Mouse (Mus musculus) neutrophil, adult 5-6 weeks (primary cell): Measurements from ENCODE around the gene Vmn2r45. TPM values are rescaled to one million over a fixed set of nuclear protein-coding genes. Genes with fewer than 3 reads are reported as not detected.
"Not testable (repeated sequence)": the region's sequence is repeated elsewhere in the genome, so short reads cannot be mapped to it uniquely, and the experiment has no call there.

Source experiments
- ATAC-seq: fragments of 151-379, 151-347 bp; 2 replicates; pipeline ENCODE4 v1.8.0; 2017; ENCODE audit warnings: mild to moderate bottlenecking, moderate TSS enrichment; ENCODE audit not compliant: insufficient number of reproducible peaks, poor library complexity, low FRiP score, severe bottlenecking; ENCODE audit errors: extremely low read depth
- total RNA-seq: library from RNA; stranded (forward); fragments of 200-1000 nt; gene quantifications from 2 replicates; pipeline ENCODE4 v1.2.3, GENCODE M21; 2017

Vmn2r45 gene
- not detected in 2 replicates for total RNA-seq

GRCm38 (mm10) chr7:8488975-8489374, at the start of gene Vmn2r45:
Vmn2r45 (minus strand) TSS chr7:8489075.
- ATAC-seq, result not testable (repeated sequence)

Other genes starting within 250 kb of the Vmn2r45 start
- gene Vmn2r43, start 228.5 kb downstream of the Vmn2r45 start, total RNA-seq, result 0.35 TPM in 1 of 2 replicates, not detected in the other
- gene Vmn2r44, start 105.7 kb downstream of the Vmn2r45 start, total RNA-seq, result 0.12 TPM in 1 of 2 replicates, not detected in the other